Mouse (Mus musculus): ENCODE results near the gene Acot13.

GRCm38 (mm10) chr13:24859115-24859514, 27.8 kb upstream of the Acot13 start:
- TF ChIP-seq POLR2A (IDR thresholded peaks at IDR 0.05; ENCODE audit: extremely low read depth, insufficient read depth, low read length), result no peak
- TF ChIP-seq CTCF (IDR thresholded peaks at IDR 0.05; ENCODE audit: low read depth, low read length), result no peak
